Mouse (Mus musculus) heart, adult 2 months (tissue): Measurements from ENCODE around the gene Gm6583. TPM values are rescaled to one million over a fixed set of nuclear protein-coding genes. Genes with fewer than 3 reads are reported as not detected.

Experiments used
- DNase-seq, 2 experiments: peaks; one replicate each; pipeline ENCODE4 v3.0.0; 2021
- H3K27ac ChIP-seq: fragments of 200-600 bp; 2 replicates; pipeline ENCODE4 v1.8.1; 2022
- H3K27me3 ChIP-seq: fragments of 200-500 bp; 2 replicates; pipeline ENCODE4 v1.6.1; 2012; ENCODE audit warnings: mild to moderate bottlenecking, low read length, inconsistent platforms, mixed read lengths; ENCODE audit not compliant: control insufficient read depth, insufficient read depth
- H3K36me3 ChIP-seq: fragments of 200-500 bp; 2 replicates; pipeline ENCODE4 v1.6.1; 2012; ENCODE audit warnings: low read length, inconsistent platforms; ENCODE audit not compliant: control insufficient read depth, insufficient read depth
- H3K4me1 ChIP-seq: fragments of 200-500 bp; 2 replicates; pipeline ENCODE4 v1.6.1; 2011; ENCODE audit warnings: low read length; ENCODE audit not compliant: control insufficient read depth, insufficient read depth
- H3K4me3 ChIP-seq: fragments of 200-600 bp; 2 replicates; pipeline ENCODE4 v1.8.1; 2022
- H3K79me2 ChIP-seq: fragments of 200-500 bp; replicated peaks from 2 replicates; pipeline ENCODE4 v1.6.1; 2012; ENCODE audit warnings: mild to moderate bottlenecking, inconsistent platforms, low read length, moderate library complexity, mixed read lengths; ENCODE audit not compliant: control insufficient read depth, insufficient read depth
- H3K9ac ChIP-seq: fragments of 200-500 bp; 2 replicates; pipeline ENCODE4 v1.6.1; 2012; ENCODE audit warnings: low read depth, mild to moderate bottlenecking, control low read depth, inconsistent platforms, low read length, mixed read lengths
- CTCF ChIP-seq: fragments of 200-600 bp; IDR thresholded peaks from 2 replicates; pipeline ENCODE4 v1.8.1; 2022; ENCODE audit warnings: antibody characterized with exemption, mild to moderate bottlenecking, moderate library complexity
- EP300 ChIP-seq: fragments of 200-500 bp; IDR thresholded peaks from 2 replicates; pipeline ENCODE4 v1.6.1; 2011; ENCODE audit warnings: low read depth, low read length, control low read depth; ENCODE audit not compliant: insufficient read depth
- POLR2A ChIP-seq: fragments of 200-500 bp; IDR thresholded peaks from 2 replicates; pipeline ENCODE4 v1.6.1; 2011; ENCODE audit warnings: mild to moderate bottlenecking, low read depth, low read length, control low read depth; ENCODE audit not compliant: insufficient read depth
- WGBS: fragments of 180-500 bp; shearing (Covaris S2); methylation state at CpG from one replicate; pipeline ENCODE4 v1.1.7; 2018; 5-methylcytosine and 5-hydroxymethylcytosine counted together
- intact Hi-C: fragments of 180-260 bp; cut with DNase I; formaldehyde crosslinking; loops from one replicate; pipeline ENCODE4 v1.15.1; 2025
- polyA plus RNA-seq: library from polyadenylated mRNA; depleted of rRNA; stranded (reverse); fragments of >200 nt; gene quantifications from 2 replicates; pipeline ENCODE4 v1.2.3, GENCODE M21; 2012
- total RNA-seq, 2 experiments: library from RNA; stranded (reverse); gene quantifications; 2 replicates each; pipeline ENCODE4 v1.2.3; 2021

The Gm6583 gene
- total and polyA plus RNA-seq, 3 experiments: 0.04 to 0.10 TPM; not detected in 1

GRCm38 (mm10) chr5:112325546-112326445 lies 30.0 kb downstream of the Gm6583 start, which contains the start of gene Tfip11:
TSS of gene Tfip11 (plus strand) at chr5:112326358.
- Histone ChIP-seq H3K9ac (peak within 1 kb of the TSS; percentile 84), H3K27ac (peak within 1 kb of the TSS; percentile 86), H3K4me3 (peak within 1 kb of the TSS; percentile 95), H3K27me3 (no peaks in the 10 kb centered on the region), H3K79me2 (peaks cover 4% of the 10 kb centered on the region; the same call in 1 of the 2 replicates), H3K4me1 (peaks cover 5% of the 10 kb centered on the region), H3K36me3 (no peaks in the 10 kb centered on the region)
- TF ChIP-seq POLR2A (peak; percentile 92), EP300 (peak; percentile 87; the same call in 1 of the 2 replicates), CTCF (peak; percentile 54)
- 6% methylated on average over 48 of the region's 48 CpGs for WGBS
- intact Hi-C loops: loop anchor here (1.0 to 2.0 kb wide), 3 partner anchors 18 to 85 kb away; partner anchors contain the start of genes Hps4 and Srrd
- DNase-seq: peak; percentile 95 to 98

DNA sequence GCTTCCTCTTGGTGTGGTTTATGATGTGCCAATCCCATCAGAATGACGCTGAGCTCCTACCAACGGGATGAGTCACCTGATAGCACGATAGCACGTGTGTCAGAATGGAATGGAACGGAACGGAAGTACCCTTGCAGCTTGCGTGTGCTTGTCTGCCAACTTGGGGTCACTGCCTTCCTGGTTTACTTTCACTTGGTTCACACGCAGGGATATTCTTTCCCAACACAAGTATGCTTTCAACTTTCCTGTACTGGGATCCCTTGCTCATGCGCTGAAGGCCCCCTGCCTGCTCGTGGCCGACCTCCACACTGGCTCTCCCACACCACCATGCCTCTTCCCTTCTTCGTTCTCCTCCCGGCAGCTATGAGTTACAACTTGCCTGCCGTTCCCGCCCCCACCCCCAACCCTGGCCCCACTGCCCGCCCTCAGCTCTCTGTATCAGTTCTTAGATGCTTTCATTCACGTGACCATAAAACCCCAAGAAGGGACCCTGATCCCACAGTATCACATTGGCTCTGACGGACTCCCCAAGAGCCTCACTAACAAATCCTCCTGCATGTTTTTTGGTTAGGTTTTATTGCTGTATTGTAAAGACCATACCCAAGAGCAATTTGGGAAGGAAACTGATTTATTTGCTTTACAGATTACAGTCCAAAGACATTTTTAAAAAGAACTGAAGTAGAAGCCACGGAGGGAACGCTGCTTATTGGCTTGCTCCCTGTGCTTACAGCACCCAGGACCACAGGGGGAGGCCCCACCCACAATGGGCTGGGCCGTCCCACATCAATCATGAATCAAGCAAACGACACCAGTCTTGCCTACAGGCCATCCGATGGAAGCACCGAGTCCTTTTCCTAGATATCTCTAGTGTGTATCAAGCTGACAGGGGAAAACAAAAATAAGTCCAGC lies 30.9 kb downstream of the Gm6583 start:
- DNase-seq: peak; percentile 53 to 70
- intact Hi-C loops: no loop called here

DNA sequence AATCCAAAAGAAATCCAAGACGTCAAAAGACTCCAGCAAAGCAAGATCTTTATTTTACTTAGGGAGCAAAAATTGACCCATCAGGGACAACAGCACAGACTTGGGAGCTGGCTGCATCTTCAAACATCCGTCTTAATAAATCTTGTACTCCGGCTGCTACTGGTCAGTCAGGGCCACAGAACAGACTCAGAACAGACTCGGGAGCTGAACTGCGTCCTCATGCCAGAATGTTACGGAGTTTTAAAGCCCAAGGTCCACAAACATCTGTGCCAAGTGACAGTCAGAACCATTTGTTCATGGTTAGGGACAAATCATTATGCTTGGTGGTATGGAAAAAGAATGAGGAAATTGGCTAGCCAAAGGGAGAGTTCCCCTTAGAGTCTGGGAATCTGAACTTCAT lies 32.6 kb downstream of the Gm6583 start:
- no peak overlapping the region for H3K9ac ChIP-seq
- TF ChIP-seq CTCF: no peak
- no peak for TF ChIP-seq EP300
- TF ChIP-seq POLR2A: no peak
- H3K4me1 ChIP-seq: peaks cover 10% of the 10 kb centered on the region
- H3K4me3 ChIP-seq: no peak overlapping the region
- H3K79me2 ChIP-seq: peaks cover 4% of the 10 kb centered on the region; the same call in 1 of the 2 replicates
- no peaks in the 10 kb centered on the region for H3K36me3 ChIP-seq
- no peak overlapping the region for H3K27ac ChIP-seq
- no peak for DNase-seq
- H3K27me3 ChIP-seq: no peaks in the 10 kb centered on the region
- intact Hi-C loops: no loop called here
- WGBS: 89% methylated on average over 6 of the region's 6 CpGs

More for the DNA sequence above, 30.9 kb downstream of the Gm6583 start:
- Histone ChIP-seq H3K36me3 (no peaks in the 10 kb centered on the region), H3K79me2 (peaks cover 4% of the 10 kb centered on the region; the same call in 1 of the 2 replicates), H3K4me1 (peaks cover 10% of the 10 kb centered on the region), H3K4me3 (peak overlapping the region; percentile 19; the same call in 1 of the 2 replicates), H3K27ac (peak overlapping the region; percentile 15), H3K27me3 (no peaks in the 10 kb centered on the region), H3K9ac (no peak overlapping the region)
- WGBS: 15% methylated on average over 24 of the region's 24 CpGs
- TF ChIP-seq EP300: no peak
- TF ChIP-seq POLR2A: peak; percentile 44
- no peak for TF ChIP-seq CTCF

GRCm38 (mm10) chr5:112321376-112321775 lies 34.5 kb downstream of the Gm6583 start:
- intact Hi-C loops: no loop called here
- H3K9ac ChIP-seq: no peak overlapping the region

GRCm38 (mm10) chr5:112320936-112321335 lies 34.9 kb downstream of the Gm6583 start:
- 7% methylated on average over 6 of the region's 6 CpGs for WGBS
- 0 out of 2 replicates have a peak overlapping the region, but pooled peaks have one; percentile 15 for H3K27ac ChIP-seq
- H3K9ac ChIP-seq: no peak overlapping the region
- H3K27me3 ChIP-seq: no peaks in the 10 kb centered on the region
- intact Hi-C loops: no loop called here
- H3K4me1 ChIP-seq: peaks cover 11% of the 10 kb centered on the region
- no peaks in the 10 kb centered on the region for H3K36me3 ChIP-seq
- H3K4me3 ChIP-seq: no peak overlapping the region
- no peak for DNase-seq
- no peak for TF ChIP-seq CTCF
- TF ChIP-seq EP300: no peak
- TF ChIP-seq POLR2A: no peak
- no peaks in the 10 kb centered on the region for H3K79me2 ChIP-seq

More at GRCm38 (mm10) chr5:112321376-112321775, 34.5 kb downstream of the Gm6583 start:
- no peak for TF ChIP-seq POLR2A
- TF ChIP-seq CTCF: no peak
- TF ChIP-seq EP300: no peak
- no peak overlapping the region for H3K27ac ChIP-seq
- 74% methylated on average over 4 of the region's 4 CpGs for WGBS
- no peaks in the 10 kb centered on the region for H3K27me3 ChIP-seq
- DNase-seq: no peak
- peaks cover 11% of the 10 kb centered on the region for H3K4me1 ChIP-seq
- no peak overlapping the region for H3K4me3 ChIP-seq
- H3K79me2 ChIP-seq: peaks cover 1% of the 10 kb centered on the region; the same call in 1 of the 2 replicates
- no peaks in the 10 kb centered on the region for H3K36me3 ChIP-seq
